In genomic region chr5:126350936-126351335, GRCm38 (mm10) we compare ENCODE assay signal across 21 mouse cellular contexts.
DNase-seq lines count a peak whose midpoint lies in the region; ATAC-seq and TF ChIP-seq lines count a peak whose summit lies in the region.
"Had no signal": no experiment of that assay in that cellular context is flagged by ENCODE, and none has a peak within 500 bp of the region (broad histone marks: within the 10 kb centered on the region; RNA-seq: fewer than 3 reads in every experiment).

No protein-coding gene starts in this region.

- H3K27ac ChIP-seq in layer of hippocampus, adult 2 months = no peak overlapping the region
- H3K27ac ChIP-seq in midbrain, postnatal 0 days (ENCODE audit: low read depth, low read length) = no peak overlapping the region
- H3K27ac ChIP-seq in midbrain, embryonic 13.5 days = no peak overlapping the region
- H3K27ac ChIP-seq: embryonic facial prominence, embryonic 15.5 days; forebrain, embryonic 15.5 days; heart, embryonic 10.5 days; hindbrain, embryonic 12.5 days had no signal

- peak; percentile 36 for TF ChIP-seq CTCF in layer of hippocampus, adult 2 months (conservative IDR thresholded peaks at IDR 0.05)
- peak; percentile 45 for TF ChIP-seq CTCF in midbrain, postnatal 0 days (IDR thresholded peaks at IDR 0.05)

- no peak overlapping the region for H3K4me3 ChIP-seq in layer of hippocampus, adult 2 months
- H3K4me3 ChIP-seq in midbrain, postnatal 0 days (ENCODE audit: low read depth, low read length) = no peak overlapping the region
- H3K4me3 ChIP-seq in midbrain, embryonic 13.5 days (replicated peaks) = no peak overlapping the region
- H3K4me3 ChIP-seq: embryonic facial prominence, embryonic 15.5 days; erythroblast, embryonic 14.5 days; forebrain, embryonic 15.5 days; heart, embryonic 10.5 days; hindbrain, embryonic 12.5 days had no signal

- ATAC-seq in midbrain, postnatal 0 days (ENCODE audit: low FRiP score) = no peak
- ATAC-seq in midbrain, embryonic 13.5 days = no peak
- ATAC-seq: forebrain, embryonic 15.5 days; hindbrain, embryonic 16.5 days had no signal

- no peaks in the 10 kb centered on the region for H3K9me3 ChIP-seq in midbrain, postnatal 0 days (ENCODE audit: low read length)
- no peaks in the 10 kb centered on the region for H3K9me3 ChIP-seq in midbrain, embryonic 13.5 days
- H3K9me3 ChIP-seq: embryonic facial prominence, embryonic 15.5 days; forebrain, embryonic 15.5 days had no signal

- no peaks in the 10 kb centered on the region for H3K36me3 ChIP-seq in midbrain, postnatal 0 days (ENCODE audit: insufficient read depth, low read length)
- no peaks in the 10 kb centered on the region for H3K36me3 ChIP-seq in midbrain, embryonic 13.5 days
- H3K36me3 ChIP-seq: embryonic facial prominence, embryonic 15.5 days; forebrain, embryonic 15.5 days; heart, embryonic 10.5 days; hindbrain, embryonic 12.5 days had no signal

- no peak overlapping the region for H3K9ac ChIP-seq in midbrain, postnatal 0 days (replicated peaks; ENCODE audit: low read length, poor library complexity, severe bottlenecking)
- H3K9ac ChIP-seq in midbrain, embryonic 13.5 days (replicated peaks) = no peak overlapping the region
- H3K9ac ChIP-seq: embryonic facial prominence, embryonic 15.5 days; forebrain, embryonic 15.5 days; hindbrain, embryonic 12.5 days had no signal

- no peak overlapping the region for H3K4me2 ChIP-seq in midbrain, postnatal 0 days (ENCODE audit: low read depth, low read length, poor library complexity, severe bottlenecking)
- no peak overlapping the region for H3K4me2 ChIP-seq in midbrain, embryonic 13.5 days (replicated peaks)
- H3K4me2 ChIP-seq: embryonic facial prominence, embryonic 15.5 days; forebrain, embryonic 15.5 days; hindbrain, embryonic 12.5 days had no signal

- no peak for DNase-seq in layer of hippocampus, adult 2 months (ENCODE audit: low spot score in 2 of 2)
- DNase-seq in layer of hippocampus, postnatal 10 days (ENCODE audit: low spot score in 2 of 2) = no peak
- DNase-seq in midbrain, postnatal 0 days (ENCODE audit: low spot score) = no peak
- peak; percentile 51 for DNase-seq in R1 (ENCODE audit: low read depth, low spot score)
- no peak for DNase-seq in adrenal gland, adult 8-10 months
- DNase-seq: adrenal gland, postnatal 10 days; cerebellum, adult 11 months; cerebellum, adult 8-10 months; cerebellum, postnatal 14 days; embryo, embryonic 11 days; gastrocnemius, postnatal 10 days; heart, adult 18-20 months; heart, postnatal 10 days; heart, postnatal 4 days had no signal

- no peaks in the 10 kb centered on the region for H3K4me1 ChIP-seq in midbrain, postnatal 0 days (ENCODE audit: insufficient read depth, low read length)
- 0 out of 2 replicates have a peak, but pooled peaks cover 3% of the 10 kb centered on the region for H3K4me1 ChIP-seq in midbrain, embryonic 13.5 days (replicated peaks)
- H3K4me1 ChIP-seq: embryonic facial prominence, embryonic 15.5 days; forebrain, embryonic 15.5 days; heart, embryonic 10.5 days; hindbrain, embryonic 12.5 days had no signal

- no peaks in the 10 kb centered on the region for H3K27me3 ChIP-seq in midbrain, postnatal 0 days (ENCODE audit: insufficient read depth, low read length)
- H3K27me3 ChIP-seq in midbrain, embryonic 13.5 days = no peaks in the 10 kb centered on the region
- H3K27me3 ChIP-seq: embryonic facial prominence, embryonic 15.5 days; forebrain, embryonic 15.5 days; hindbrain, embryonic 12.5 days had no signal

- 99% methylated on average over 2 of the region's 2 CpGs for WGBS in midbrain, postnatal 0 days
- WGBS in midbrain, embryonic 13.5 days = 97% methylated on average over 2 of the region's 2 CpGs
